Comparison of ENCODE assay signal across 21 mouse cellular contexts in the genomic region with DNA sequence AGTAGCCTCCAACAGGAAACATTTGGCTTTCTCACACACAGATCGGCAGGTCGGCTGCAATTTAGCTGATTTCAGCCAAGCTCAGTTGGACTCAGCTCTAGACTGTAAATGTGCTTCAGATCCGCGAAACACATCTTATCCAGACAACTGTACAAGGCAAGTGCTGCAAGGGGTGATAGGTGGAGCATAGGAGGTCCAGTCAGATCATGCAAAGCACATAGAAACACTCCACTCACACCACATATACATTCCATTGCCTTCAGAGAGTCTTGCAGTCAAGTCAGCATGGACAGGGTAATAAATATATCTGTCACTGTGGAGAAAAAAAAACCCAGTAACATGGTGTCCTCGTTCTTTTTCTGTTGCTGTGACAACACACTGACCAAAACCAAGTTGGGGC.
"Had no signal": no experiment of that assay in that cellular context is flagged by ENCODE, and none has a peak within 500 bp of the region (broad histone marks: within the 10 kb centered on the region; RNA-seq: fewer than 3 reads in every experiment).

No protein-coding gene starts in this region.

- H3K9ac ChIP-seq: liver, embryonic 12.5 days; liver, embryonic 15.5 days; lung, embryonic 15.5 days; midbrain, embryonic 15.5 days; neural tube, embryonic 12.5 days; neural tube, embryonic 15.5 days had no signal

- DNase-seq: kidney, adult 18-20 months; kidney, adult 9 months; kidney, postnatal 25 days; layer of hippocampus, adult 9-11 months; liver; lung, postnatal 36 days; right cerebral cortex, adult 18-20 months; right cerebral cortex, postnatal 14 days; right cerebral cortex, postnatal 4 days; thymus, postnatal 36 days had no signal

- ATAC-seq: intestine, embryonic 16.5 days; liver, embryonic 12.5 days; midbrain, embryonic 15.5 days had no signal

- H3K4me3 ChIP-seq: layer of hippocampus, adult 2 months; liver, embryonic 12.5 days; liver, embryonic 15.5 days; lung, embryonic 15.5 days; megakaryocyte, embryonic 14.5 days; midbrain, embryonic 10.5 days; midbrain, embryonic 15.5 days; neural tube, embryonic 12.5 days; neural tube, embryonic 15.5 days had no signal

- H3K4me2 ChIP-seq: liver, embryonic 12.5 days; liver, embryonic 15.5 days; lung, embryonic 15.5 days; midbrain, embryonic 15.5 days; neural tube, embryonic 12.5 days; neural tube, embryonic 15.5 days had no signal

- H3K4me1 ChIP-seq: liver, embryonic 12.5 days; liver, embryonic 15.5 days; megakaryocyte, embryonic 14.5 days had no signal

- H3K9me3 ChIP-seq: liver, embryonic 12.5 days; liver, embryonic 15.5 days; lung, embryonic 15.5 days; midbrain, embryonic 10.5 days; midbrain, embryonic 15.5 days; neural tube, embryonic 12.5 days; neural tube, embryonic 15.5 days had no signal

- H3K36me3 ChIP-seq: liver, embryonic 12.5 days; liver, embryonic 15.5 days; lung, embryonic 15.5 days; midbrain, embryonic 10.5 days; midbrain, embryonic 15.5 days; neural tube, embryonic 12.5 days; neural tube, embryonic 15.5 days had no signal

- H3K27ac ChIP-seq: layer of hippocampus, adult 2 months; liver, embryonic 12.5 days; liver, embryonic 15.5 days; midbrain, embryonic 15.5 days; neural tube, embryonic 12.5 days; neural tube, embryonic 15.5 days; stomach, postnatal 0 days had no signal

- H3K27me3 ChIP-seq: lung, embryonic 15.5 days; midbrain, embryonic 15.5 days; neural tube, embryonic 15.5 days had no signal
